Mouse (Mus musculus): ENCODE measurements around the gene Olfr120.
"Not testable (repeated sequence)": the region's sequence is repeated elsewhere in the genome, so short reads cannot be mapped to it uniquely, and the experiment has no call there.

Gene Olfr120

GRCm38 (mm10) chr17:37721508-37721907 lies at the start of gene Olfr120:
Gene Olfr120 (plus strand): TSS chr17:37721808.
- DNase-seq (ENCODE audit: low spot score in 2 of 2): no peak

DNA sequence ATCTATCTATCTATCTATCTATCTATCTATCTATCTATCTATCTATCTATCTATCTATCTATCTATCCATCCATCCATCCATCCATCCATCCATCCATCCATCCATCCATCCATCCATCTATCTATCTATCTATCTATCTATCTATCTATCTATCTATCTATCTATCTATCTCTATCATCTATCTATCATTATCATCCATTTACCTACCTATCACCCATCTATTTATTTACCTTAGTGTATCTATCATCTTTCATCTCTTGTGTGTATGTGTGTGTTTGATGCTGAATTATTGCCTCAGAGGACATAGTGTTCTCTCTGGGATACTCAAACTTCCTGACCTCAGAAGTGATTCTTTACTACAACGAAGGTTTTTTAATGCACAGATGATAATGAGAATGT lies 25.3 kb upstream of the Olfr120 start, which contains the start of gene Olfr119:
Olfr119 (plus strand) TSS at position 301 of the 400 bp plus-strand sequence.
- DNase-seq (ENCODE audit: low spot score in 2 of 2): not testable (repeated sequence)

- no peak for DNase-seq (ENCODE audit: low spot score in 2 of 2)
These were observed 16.5 kb downstream of the Olfr120 start for GRCm38 (mm10) chr17:37738070-37738469.

DNA sequence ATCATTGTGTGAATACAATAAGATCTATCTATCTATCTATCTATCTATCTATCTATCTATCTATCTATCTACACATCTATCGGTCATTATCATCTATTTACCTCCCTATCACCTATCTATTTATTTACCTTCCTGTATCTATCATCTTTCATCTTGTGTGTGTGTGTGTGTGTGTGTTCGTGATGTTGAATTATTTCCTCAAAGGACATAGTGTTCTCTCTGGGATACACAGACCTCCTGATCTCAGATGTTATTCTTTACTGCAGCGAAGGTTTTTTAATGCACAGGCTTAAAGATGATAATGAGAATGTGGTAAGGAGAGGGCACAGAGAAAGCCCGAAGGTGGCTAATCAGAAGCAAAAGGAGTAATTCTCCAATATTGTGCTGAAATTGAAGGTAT lies 46.7 kb downstream of the Olfr120 start, which contains the start of gene Olfr122:
Olfr122 (plus strand) TSS at position 301 of the 400 bp plus-strand sequence.
- no peak for DNase-seq (ENCODE audit: low spot score in 2 of 2)

Data from urinary bladder, postnatal 4 days (tissue).